Mouse (Mus musculus) gastrocnemius, postnatal 36 days (tissue): Measurements from ENCODE around the gene Cdk5r1. TPM values are rescaled to one million over a fixed set of nuclear protein-coding genes. Genes with fewer than 3 reads are reported as not detected.

Experiments used
- DNase-seq, 2 experiments: peaks; one replicate each; pipeline ENCODE4 v3.0.0; 2022
- intact Hi-C: fragments of 180-260 bp; cut with DNase I; formaldehyde crosslinking; loops from one replicate; pipeline ENCODE4 v1.15.1; 2025
- total RNA-seq, 2 experiments: library from RNA; stranded (reverse); gene quantifications; 2 replicates each; pipeline ENCODE4 v1.2.3; 2021

Gene Cdk5r1
- total RNA-seq, 2 experiments from 2014 or later = 0.47 to 0.89 TPM

DNA sequence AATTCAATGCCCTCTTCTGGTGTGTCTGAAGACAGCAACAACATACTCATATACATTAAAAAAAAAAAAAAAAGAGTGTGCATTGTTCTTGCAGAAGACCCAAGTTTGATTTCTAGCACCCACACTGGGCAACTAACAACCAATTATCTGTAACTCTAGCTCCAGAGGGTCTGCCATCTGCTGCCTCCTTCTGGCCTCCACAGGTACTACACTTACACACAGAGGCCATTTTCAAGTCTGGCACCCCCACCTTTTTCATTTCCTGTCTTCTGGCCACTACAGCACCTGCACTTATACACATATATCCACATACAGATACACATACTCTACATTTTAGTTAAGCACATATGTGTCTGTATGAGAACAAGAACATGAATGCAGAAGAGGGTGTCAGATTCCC, 50.9 kb downstream of the Cdk5r1 start:
- intact Hi-C loops = no loop called here
- DNase-seq = no peak

DNA sequence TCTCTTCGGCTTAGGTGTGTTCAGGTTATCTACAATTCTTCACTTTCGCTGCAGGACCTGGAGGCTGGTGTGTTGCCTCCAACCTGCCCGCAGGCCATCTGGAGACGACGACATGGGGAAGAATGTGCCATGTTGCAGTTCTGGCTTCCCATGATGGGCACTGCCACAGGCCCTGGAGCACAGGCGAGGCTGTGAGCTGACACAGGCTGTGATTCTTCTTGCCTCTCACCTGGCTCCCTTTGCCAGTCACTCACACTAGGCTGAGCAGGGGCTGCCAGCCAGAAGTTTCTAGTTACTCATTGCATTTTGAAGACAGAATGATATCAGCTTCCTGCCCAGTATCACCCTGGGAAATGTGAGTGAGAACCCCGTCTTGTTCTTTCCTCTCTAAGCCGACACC, 52.3 kb downstream of the Cdk5r1 start:
- intact Hi-C loops = no loop called here
- no peak for DNase-seq

Other genes with a start within 250 kb of the Cdk5r1 start
- 1 to 10 TPM; 5.7 to 9.0 TPM for gene Rhbdl3, start 176.1 kb upstream of the Cdk5r1 start, total RNA-seq
- gene 5730455P16Rik, start 99.0 kb upstream of the Cdk5r1 start, total RNA-seq = 10 to 100 TPM; 32.1 TPM
- gene Zfp207, start 93.7 kb upstream of the Cdk5r1 start, total RNA-seq = 10 to 100 TPM; 44.6 to 57.9 TPM
- gene Psmd11, start 48.4 kb upstream of the Cdk5r1 start, total RNA-seq = 100 to 1,000 TPM; 125 to 138 TPM